Mouse (Mus musculus) heart, adult 2 months (tissue): ENCODE data around the gene Rtn4r.

ENCODE experiments used
- CTCF ChIP-seq: fragments of 200-600 bp; IDR thresholded peaks from 2 replicates; pipeline ENCODE4 v1.8.1; 2022; ENCODE audit warnings: antibody characterized with exemption, mild to moderate bottlenecking, moderate library complexity
- POLR2A ChIP-seq: fragments of 200-500 bp; IDR thresholded peaks from 2 replicates; pipeline ENCODE4 v1.6.1; 2011; ENCODE audit warnings: mild to moderate bottlenecking, low read depth, low read length, control low read depth; ENCODE audit not compliant: insufficient read depth

GRCm38 (mm10) chr16:18197881-18198280, 70.4 kb downstream of the Rtn4r start:
- TF ChIP-seq POLR2A (no peak), CTCF (no peak)
